Mouse (Mus musculus): ENCODE results near the gene Troap. TPM values are rescaled to one million over a fixed set of nuclear protein-coding genes. Genes with fewer than 3 reads are reported as not detected.
A peak's percentile ranks its signal among the peaks of the same experiment; 100 is the strongest.

The Troap gene
- polyA plus RNA-seq, 1 experiment from 2014 or later, result 4.9 TPM

GRCm38 (mm10) chr15:99094631-99095270 lies 20.4 kb downstream of the Troap start:
- Histone ChIP-seq H3K4me1 (peaks cover 61% of the 10 kb centered on the region), H3K9me3 (no peaks in the 10 kb centered on the region), H3K27ac (no peak overlapping the region), H3K4me2 (peak overlapping the region; percentile 24; the same call in 1 of the 2 replicates), H3K4me3 (no peak overlapping the region), H3K27me3 (replicated peaks) (peaks cover 59% of the 10 kb centered on the region), H3K36me3 (replicated peaks) (no peaks in the 10 kb centered on the region), H3K9ac (no peak overlapping the region)
- WGBS, result 3% methylated on average over 27 of the region's 27 CpGs
- ATAC-seq (replicated peaks), result no peak

- Histone ChIP-seq H3K27me3 (replicated peaks) (peaks cover 62% of the 10 kb centered on the region), H3K4me3 (no peak overlapping the region), H3K9me3 (no peaks in the 10 kb centered on the region), H3K4me2 (0 out of 2 replicates have a peak overlapping the region, but pooled peaks have one; percentile 24), H3K36me3 (replicated peaks) (no peaks in the 10 kb centered on the region), H3K9ac (no peak overlapping the region), H3K4me1 (peaks cover 58% of the 10 kb centered on the region), H3K27ac (no peak overlapping the region)
- WGBS, result 8% methylated on average over 6 of the region's 6 CpGs
- no peak for ATAC-seq (replicated peaks)
These were observed 21.0 kb downstream of the Troap start for GRCm38 (mm10) chr15:99095356-99095755.

- Histone ChIP-seq H3K27ac (no peak overlapping the region), H3K36me3 (replicated peaks) (no peaks in the 10 kb centered on the region), H3K4me2 (peak overlapping the region; percentile 70), H3K4me3 (peak overlapping the region; percentile 34), H3K9ac (peak overlapping the region; percentile 27; the same call in 1 of the 2 replicates), H3K4me1 (peaks cover 53% of the 10 kb centered on the region), H3K9me3 (no peaks in the 10 kb centered on the region), H3K27me3 (replicated peaks) (peaks cover 59% of the 10 kb centered on the region)
- no peak for ATAC-seq (replicated peaks)
- 4% methylated on average over 24 of the region's 24 CpGs for WGBS
These were observed 21.9 kb downstream of the Troap start for GRCm38 (mm10) chr15:99096061-99096793.

GRCm38 (mm10) chr15:99096831-99097500 lies 22.6 kb downstream of the Troap start:
- WGBS, result under 1% methylated on average over 50 of the region's 58 CpGs
- Histone ChIP-seq H3K27me3 (replicated peaks) (peaks cover 56% of the 10 kb centered on the region), H3K4me3 (peak overlapping the region; percentile 34)

DNA sequence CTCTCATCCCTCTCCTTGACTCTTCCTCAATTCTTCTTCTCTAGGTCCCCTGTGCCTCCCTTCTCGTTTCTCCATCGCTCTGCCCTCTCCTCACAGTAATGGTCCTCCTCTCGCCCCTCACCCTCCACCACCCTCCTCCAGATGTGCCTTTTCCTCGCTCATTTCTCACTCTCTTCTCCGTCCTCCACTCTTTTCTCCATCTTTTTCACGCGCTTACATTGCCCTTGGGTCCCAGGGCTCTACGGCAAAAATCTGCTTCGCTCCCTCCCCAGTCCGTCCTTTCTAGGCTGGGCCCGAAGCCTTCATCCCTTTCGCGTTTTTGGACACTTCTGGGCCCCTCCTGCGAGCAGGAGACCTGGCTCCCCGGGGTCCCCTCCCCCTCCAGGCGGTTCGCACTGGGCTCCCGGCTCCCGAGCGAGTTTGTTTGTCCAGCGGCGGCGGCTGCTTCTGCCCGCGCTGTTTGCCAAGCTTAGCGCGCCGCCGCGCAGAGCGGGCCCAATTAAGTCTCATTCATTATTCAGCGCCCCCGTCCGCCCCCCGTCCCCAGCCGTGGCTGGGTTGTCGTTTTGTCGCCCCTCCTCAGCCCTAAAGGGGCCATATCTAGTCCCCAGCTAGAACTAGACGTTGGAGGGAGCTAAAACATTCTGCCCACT lies 23.6 kb downstream of the Troap start:
- ATAC-seq (replicated peaks), result no peak
- H3K4me3 ChIP-seq, result peak overlapping the region; percentile 34

More at GRCm38 (mm10) chr15:99096831-99097500, 22.6 kb downstream of the Troap start:
- Histone ChIP-seq H3K27ac (no peak overlapping the region), H3K4me2 (peak overlapping the region; percentile 70), H3K36me3 (replicated peaks) (no peaks in the 10 kb centered on the region), H3K9me3 (no peaks in the 10 kb centered on the region), H3K4me1 (peaks cover 53% of the 10 kb centered on the region), H3K9ac (peak overlapping the region; percentile 27; the same call in 1 of the 2 replicates)
- ATAC-seq (replicated peaks), result no peak

DNA sequence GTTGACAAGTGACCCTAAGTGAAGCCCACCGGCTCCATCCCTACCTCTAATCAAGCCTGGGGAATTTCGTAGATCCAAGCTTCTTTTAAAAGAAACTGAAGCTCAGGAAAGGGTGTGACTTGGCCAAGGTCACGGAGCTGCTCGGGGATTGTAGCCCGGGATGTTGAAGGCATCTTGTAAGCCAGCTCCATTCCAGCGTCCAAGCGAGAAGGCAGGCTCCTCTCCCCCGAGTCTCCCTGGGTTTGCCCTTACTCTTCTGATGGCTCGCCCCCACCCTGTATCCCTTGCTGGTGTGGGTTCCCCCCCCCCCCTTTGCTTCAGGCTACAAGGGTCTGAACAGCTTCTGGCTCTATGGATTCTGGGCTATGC lies 24.1 kb downstream of the Troap start:
- Histone ChIP-seq H3K27ac (no peak overlapping the region), H3K27me3 (replicated peaks) (peaks cover 45% of the 10 kb centered on the region), H3K4me3 (peak overlapping the region; percentile 34), H3K36me3 (replicated peaks) (no peaks in the 10 kb centered on the region), H3K4me1 (peaks cover 49% of the 10 kb centered on the region), H3K9ac (no peak overlapping the region; the same call in 1 of the 2 replicates), H3K9me3 (no peaks in the 10 kb centered on the region), H3K4me2 (peak overlapping the region; percentile 70)
- WGBS, result 1% methylated on average over 9 of the region's 9 CpGs
- ATAC-seq (replicated peaks), result no peak

More for the DNA sequence above, 23.6 kb downstream of the Troap start:
- Histone ChIP-seq H3K4me1 (peaks cover 53% of the 10 kb centered on the region), H3K27ac (no peak overlapping the region), H3K27me3 (replicated peaks) (peaks cover 46% of the 10 kb centered on the region), H3K9ac (peak overlapping the region; percentile 5; the same call in 1 of the 2 replicates), H3K4me2 (peak overlapping the region; percentile 70), H3K9me3 (no peaks in the 10 kb centered on the region), H3K36me3 (replicated peaks) (no peaks in the 10 kb centered on the region)
- under 1% methylated on average over 39 of the region's 39 CpGs for WGBS

- peak; percentile 66 for ATAC-seq (replicated peaks)
- Histone ChIP-seq H3K9ac (no peak overlapping the region), H3K4me3 (0 out of 2 replicates have a peak overlapping the region, but pooled peaks have one; percentile 8), H3K36me3 (replicated peaks) (no peaks in the 10 kb centered on the region), H3K4me2 (peak overlapping the region; percentile 23), H3K4me1 (peaks cover 44% of the 10 kb centered on the region), H3K27ac (no peak overlapping the region), H3K9me3 (no peaks in the 10 kb centered on the region), H3K27me3 (replicated peaks) (peaks cover 45% of the 10 kb centered on the region)
- 0% methylated on average over 15 of the region's 15 CpGs for WGBS
These were observed 24.8 kb downstream of the Troap start for GRCm38 (mm10) chr15:99099139-99099556.

GRCm38 (mm10) chr15:99099984-99100383 lies 25.6 kb downstream of the Troap start:
- Histone ChIP-seq H3K27me3 (replicated peaks) (peaks cover 45% of the 10 kb centered on the region), H3K27ac (no peak overlapping the region), H3K4me2 (no peak overlapping the region), H3K36me3 (replicated peaks) (no peaks in the 10 kb centered on the region), H3K4me3 (no peak overlapping the region), H3K4me1 (peaks cover 38% of the 10 kb centered on the region), H3K9me3 (no peaks in the 10 kb centered on the region), H3K9ac (no peak overlapping the region)
- 49% methylated on average over 3 of the region's 3 CpGs for WGBS
- ATAC-seq (replicated peaks), result no peak

GRCm38 (mm10) chr15:99105238-99105637 lies 30.9 kb downstream of the Troap start:
- H3K27me3 ChIP-seq (replicated peaks), result no peaks in the 10 kb centered on the region
- H3K9me3 ChIP-seq, result no peaks in the 10 kb centered on the region
- no peak overlapping the region for H3K4me3 ChIP-seq
- no peak overlapping the region for H3K27ac ChIP-seq
- 87% methylated on average over 7 of the region's 7 CpGs for WGBS
- no peak overlapping the region for H3K9ac ChIP-seq
- ATAC-seq (replicated peaks), result no peak
- H3K4me1 ChIP-seq, result no peaks in the 10 kb centered on the region
- no peak overlapping the region for H3K4me2 ChIP-seq
- no peaks in the 10 kb centered on the region for H3K36me3 ChIP-seq (replicated peaks)

DNA sequence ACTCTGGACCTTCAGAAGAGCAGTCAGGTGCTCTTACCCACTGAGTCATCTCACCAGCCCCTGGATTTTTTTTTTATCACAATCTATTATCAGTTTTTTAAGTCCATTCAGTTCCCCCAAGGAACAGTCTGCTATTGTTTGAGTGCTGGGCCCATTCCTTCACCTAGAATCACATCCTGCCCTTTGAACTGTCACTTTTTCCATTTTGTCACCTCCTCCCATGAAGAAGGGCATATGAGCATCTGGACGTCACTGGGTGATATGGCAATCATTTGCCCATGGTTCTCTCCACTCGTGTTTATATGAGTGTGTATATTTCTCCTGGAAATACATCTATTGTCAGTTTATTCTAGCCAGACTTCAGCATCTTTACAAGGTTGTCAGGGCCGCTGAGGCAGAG lies 33.5 kb downstream of the Troap start:
- ATAC-seq (replicated peaks), result no peak
- H3K4me2 ChIP-seq, result no peak overlapping the region
- no peak overlapping the region for H3K9ac ChIP-seq
- H3K27ac ChIP-seq, result no peak overlapping the region
- no peak overlapping the region for H3K4me3 ChIP-seq
- no peaks in the 10 kb centered on the region for H3K36me3 ChIP-seq (replicated peaks)
- no peaks in the 10 kb centered on the region for H3K4me1 ChIP-seq
- H3K27me3 ChIP-seq (replicated peaks), result no peaks in the 10 kb centered on the region
- WGBS, result 79% methylated on average over 3 of the region's 3 CpGs
- H3K9me3 ChIP-seq, result no peaks in the 10 kb centered on the region

- 79% methylated on average over 3 of the region's 3 CpGs for WGBS
- ATAC-seq (replicated peaks), result no peak
- Histone ChIP-seq H3K9me3 (no peaks in the 10 kb centered on the region), H3K27me3 (replicated peaks) (no peaks in the 10 kb centered on the region), H3K4me3 (no peak overlapping the region), H3K36me3 (replicated peaks) (no peaks in the 10 kb centered on the region), H3K4me2 (no peak overlapping the region), H3K4me1 (no peaks in the 10 kb centered on the region), H3K27ac (no peak overlapping the region), H3K9ac (no peak overlapping the region)
These were observed 36.8 kb downstream of the Troap start for GRCm38 (mm10) chr15:99111139-99111538.

- WGBS, result 66% methylated on average over 4 of the region's 4 CpGs
- no peak overlapping the region for H3K4me2 ChIP-seq
- no peak overlapping the region for H3K9ac ChIP-seq
- no peaks in the 10 kb centered on the region for H3K27me3 ChIP-seq (replicated peaks)
- H3K4me1 ChIP-seq, result no peaks in the 10 kb centered on the region
- ATAC-seq (replicated peaks), result no peak
- no peak overlapping the region for H3K4me3 ChIP-seq
- H3K9me3 ChIP-seq, result no peaks in the 10 kb centered on the region
- no peak overlapping the region for H3K27ac ChIP-seq
- no peaks in the 10 kb centered on the region for H3K36me3 ChIP-seq (replicated peaks)
These were observed 37.4 kb downstream of the Troap start for GRCm38 (mm10) chr15:99111809-99112208.
